Mouse (Mus musculus): ENCODE results near the gene Prdm2.

Gene Prdm2

DNA sequence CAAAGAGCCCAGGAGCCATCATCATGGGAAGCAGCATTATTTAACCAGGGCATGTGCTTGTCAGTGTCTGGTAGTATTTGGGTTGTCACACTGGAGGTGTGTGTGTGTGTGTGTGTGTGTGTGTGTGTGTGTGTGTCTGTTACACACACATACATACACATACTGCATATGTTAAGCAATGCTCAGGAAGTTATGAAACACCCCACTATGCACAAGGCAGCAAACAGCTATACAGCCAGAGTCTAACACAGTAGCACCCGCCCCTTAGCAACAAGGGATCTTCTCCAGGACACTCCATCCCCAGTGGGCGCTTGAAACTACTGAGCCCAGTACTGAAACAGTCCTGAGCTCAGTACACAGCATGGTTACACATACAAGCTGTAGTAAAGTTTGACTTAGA is 100.4 kb downstream of the Prdm2 start:
- DNase-seq (ENCODE audit: extremely low read depth, insufficient read length, low spot score), result no peak

DNA sequence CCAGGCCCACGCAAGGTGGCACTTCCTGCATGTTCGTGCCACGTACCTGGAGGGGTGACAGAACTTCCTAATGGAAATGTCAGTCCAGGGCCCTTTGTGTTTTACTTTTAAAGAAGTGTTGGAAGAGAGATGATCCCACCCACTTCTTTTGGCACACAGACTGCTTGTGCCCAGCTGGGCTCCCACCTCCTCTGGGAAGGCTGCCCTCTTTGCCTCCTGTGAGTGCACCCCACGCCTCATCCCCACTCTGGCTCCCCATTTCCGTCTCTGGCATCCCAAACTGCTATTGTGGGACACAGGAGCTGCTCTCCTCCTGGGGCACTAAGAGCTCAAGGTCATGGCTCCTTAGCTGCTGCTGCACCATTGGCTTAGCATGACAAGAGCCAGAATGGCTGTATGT is 100.9 kb downstream of the Prdm2 start:
- DNase-seq (ENCODE audit: extremely low read depth, insufficient read length, low spot score), result no peak

- DNase-seq (ENCODE audit: extremely low read depth, insufficient read length, low spot score), result no peak
Measured at GRCm38 (mm10) chr4:143108552-143108951, 104.2 kb downstream of the Prdm2 start.

DNA sequence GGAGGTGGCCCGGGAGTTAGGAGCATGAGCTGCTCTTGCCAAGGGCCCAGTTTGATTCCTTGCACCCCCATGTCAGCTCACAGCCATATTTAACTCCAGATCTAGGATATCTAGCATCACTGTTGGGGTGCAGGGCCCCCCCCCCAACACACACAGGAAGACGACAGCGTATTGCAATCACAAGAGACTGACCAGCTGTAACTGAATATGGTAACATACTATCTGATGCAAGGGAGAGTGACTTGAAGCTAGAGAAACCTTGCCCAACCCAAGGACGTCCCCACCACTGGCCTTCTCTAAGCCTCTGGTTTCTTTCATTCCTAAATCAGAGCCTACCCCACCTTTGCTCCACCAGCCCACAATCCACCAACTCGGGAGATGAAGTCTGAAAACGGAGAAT is 105.8 kb downstream of the Prdm2 start:
- no peak for DNase-seq (ENCODE audit: extremely low read depth, insufficient read length, low spot score)

GRCm38 (mm10) chr4:143106566-143106965 is 106.2 kb downstream of the Prdm2 start:
- DNase-seq (ENCODE audit: extremely low read depth, insufficient read length, low spot score), result no peak

GRCm38 (mm10) chr4:143104739-143105138 is 108.1 kb downstream of the Prdm2 start:
- DNase-seq (ENCODE audit: extremely low read depth, insufficient read length, low spot score), result no peak

- DNase-seq (ENCODE audit: extremely low read depth, insufficient read length, low spot score), result no peak
Measured at GRCm38 (mm10) chr4:143103811-143104210, 109.0 kb downstream of the Prdm2 start.

- no peak for DNase-seq (ENCODE audit: extremely low read depth, insufficient read length, low spot score)
Measured at GRCm38 (mm10) chr4:143100157-143100556, 112.6 kb downstream of the Prdm2 start.

GRCm38 (mm10) chr4:143099288-143100039 is 113.3 kb downstream of the Prdm2 start:
- DNase-seq (ENCODE audit: extremely low read depth, insufficient read length, low spot score), result no peak

DNA sequence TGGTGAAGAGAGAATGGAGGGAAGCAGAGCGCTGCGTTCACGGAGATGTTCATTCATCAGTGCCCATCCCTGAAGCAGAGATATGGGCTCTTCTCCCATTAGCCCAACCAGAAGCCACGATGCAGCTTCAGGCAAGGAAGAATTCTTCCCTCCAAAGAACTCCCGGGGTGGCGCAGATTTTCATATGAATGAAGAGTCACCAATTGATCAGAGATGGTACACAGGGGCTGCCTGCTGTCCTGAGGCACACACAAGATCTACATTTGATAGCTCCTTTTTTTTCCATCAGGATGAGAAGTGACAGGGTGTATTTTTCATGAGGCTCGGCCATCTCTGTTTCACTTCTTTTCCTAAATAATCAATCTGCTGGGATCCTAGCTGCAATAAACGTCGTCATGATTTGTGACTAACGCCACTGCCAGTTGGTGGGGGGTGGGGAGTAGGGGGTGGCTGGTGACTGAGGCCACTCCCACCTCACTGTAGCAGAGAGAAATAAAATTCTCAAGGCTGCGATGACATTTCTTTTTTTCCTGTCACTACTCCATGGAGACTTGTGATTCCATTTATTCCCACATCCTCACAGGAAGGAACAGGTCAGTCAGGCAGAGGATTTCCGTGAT is 120.6 kb downstream of the Prdm2 start:
- no peak for DNase-seq (ENCODE audit: extremely low read depth, insufficient read length, low spot score)

- DNase-seq (ENCODE audit: extremely low read depth, insufficient read length, low spot score), result no peak
Measured at GRCm38 (mm10) chr4:143090551-143090950, 122.2 kb downstream of the Prdm2 start.

DNA sequence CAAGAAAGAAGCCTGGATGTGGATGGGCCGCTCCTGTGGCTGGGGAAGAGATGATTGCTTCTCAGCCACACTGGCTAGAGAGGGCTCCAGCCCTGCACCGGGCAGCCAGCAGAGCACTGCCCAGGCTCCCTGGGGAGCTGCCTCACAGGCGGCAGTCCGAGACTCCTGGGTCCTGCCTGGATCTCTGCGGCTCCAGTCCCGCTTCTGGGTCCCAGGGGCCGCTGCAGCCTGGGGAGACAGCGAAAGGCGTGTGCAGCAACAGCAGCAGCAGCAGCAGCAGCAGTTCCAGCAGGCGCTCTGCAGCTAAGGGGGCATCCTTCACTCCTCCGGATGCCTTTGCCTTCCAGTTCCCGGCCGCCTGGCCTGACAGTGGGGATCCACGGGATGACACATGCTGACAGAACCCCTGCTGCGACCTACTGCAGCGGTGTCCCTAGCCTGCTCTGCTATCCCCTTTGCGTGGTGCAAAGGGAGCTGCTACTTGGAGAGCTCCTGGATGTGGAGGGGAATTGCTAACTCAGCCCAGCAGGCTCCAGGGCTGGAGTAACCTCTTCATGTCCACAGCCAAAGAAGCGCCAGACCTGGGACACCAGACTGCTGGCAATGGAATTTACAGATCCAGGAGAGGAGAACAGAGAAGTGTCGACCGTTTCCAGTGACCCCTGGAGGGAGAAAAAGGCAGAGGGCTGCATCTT is 138.6 kb downstream of the Prdm2 start:
- DNase-seq (ENCODE audit: extremely low read depth, insufficient read length, low spot score), result no peak

GRCm38 (mm10) chr4:143071791-143072190 is 141.0 kb downstream of the Prdm2 start:
- DNase-seq (ENCODE audit: extremely low read depth, insufficient read length, low spot score), result no peak

DNA sequence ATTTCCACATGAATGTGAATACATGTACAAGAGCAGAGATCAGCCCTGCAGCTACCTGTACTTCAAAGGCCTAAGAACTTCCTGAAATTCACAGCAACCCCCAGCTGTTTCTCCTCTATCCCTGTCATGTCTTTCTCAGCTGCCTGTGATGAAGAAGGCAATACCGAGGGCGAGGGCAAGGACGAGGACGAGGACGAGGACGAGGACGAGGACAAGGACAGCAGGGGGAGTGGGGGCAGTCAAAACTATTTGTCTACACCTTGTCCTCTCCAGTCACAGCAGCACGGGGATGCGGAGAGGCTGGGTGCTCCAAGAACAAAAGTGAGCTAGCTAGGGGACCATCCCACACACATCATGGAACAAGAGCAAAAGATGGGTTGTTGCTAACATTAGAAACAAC is 145.8 kb downstream of the Prdm2 start:
- no peak for DNase-seq (ENCODE audit: extremely low read depth, insufficient read length, low spot score)

- no peak for DNase-seq (ENCODE audit: extremely low read depth, insufficient read length, low spot score)
Measured at GRCm38 (mm10) chr4:143058765-143059344, 153.9 kb downstream of the Prdm2 start.

All from 3134 (cell line).